Mouse (Mus musculus) T-helper 17 cell (primary cell): ENCODE measurements around the gene Cd37.

Experiments used
- in situ Hi-C, 2 experiments: fragments of 300-600 bp; cut with MboI, MseI; formaldehyde crosslinking; loops; 1 replicate in 1 of 2; 2 replicates in 1 of 2; pipeline ENCODE4 v1.15.1; 2025; ENCODE audit warnings: high pct_unique_total_duplicates in 2 of 2

Cd37 gene

DNA sequence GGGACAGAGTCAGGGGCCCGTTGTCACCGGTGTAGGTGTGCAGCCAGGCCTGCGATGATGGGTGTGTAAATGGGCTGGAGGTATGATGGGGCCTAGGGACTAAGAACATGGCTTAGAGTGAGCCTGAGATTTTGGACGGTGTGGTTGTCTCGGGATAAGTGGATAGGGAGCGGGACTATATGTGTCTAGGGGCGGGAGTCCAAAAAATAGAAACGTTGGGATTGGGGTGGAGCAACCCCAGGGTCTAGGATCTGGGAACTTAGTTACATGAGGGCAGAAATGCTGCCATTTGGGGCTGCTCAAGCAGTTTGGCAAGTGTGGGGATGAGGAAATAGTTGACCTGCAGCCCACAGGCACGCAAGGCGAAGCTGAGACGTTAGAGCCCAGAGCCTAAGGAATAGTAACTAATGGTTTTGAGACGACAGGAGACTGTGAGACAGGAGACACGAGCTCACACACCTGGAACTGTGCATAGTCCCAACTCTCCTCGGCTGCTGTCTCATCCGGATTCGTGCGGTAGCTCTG, 3.2 kb downstream of the Cd37 start:
- in situ Hi-C loops, result loop anchor here in 1 of 2 experiments (25.0 kb wide), 1 partner anchor 1448 kb away; the partner anchor contains the start of genes Klk10, Klk8 and Klk9

DNA sequence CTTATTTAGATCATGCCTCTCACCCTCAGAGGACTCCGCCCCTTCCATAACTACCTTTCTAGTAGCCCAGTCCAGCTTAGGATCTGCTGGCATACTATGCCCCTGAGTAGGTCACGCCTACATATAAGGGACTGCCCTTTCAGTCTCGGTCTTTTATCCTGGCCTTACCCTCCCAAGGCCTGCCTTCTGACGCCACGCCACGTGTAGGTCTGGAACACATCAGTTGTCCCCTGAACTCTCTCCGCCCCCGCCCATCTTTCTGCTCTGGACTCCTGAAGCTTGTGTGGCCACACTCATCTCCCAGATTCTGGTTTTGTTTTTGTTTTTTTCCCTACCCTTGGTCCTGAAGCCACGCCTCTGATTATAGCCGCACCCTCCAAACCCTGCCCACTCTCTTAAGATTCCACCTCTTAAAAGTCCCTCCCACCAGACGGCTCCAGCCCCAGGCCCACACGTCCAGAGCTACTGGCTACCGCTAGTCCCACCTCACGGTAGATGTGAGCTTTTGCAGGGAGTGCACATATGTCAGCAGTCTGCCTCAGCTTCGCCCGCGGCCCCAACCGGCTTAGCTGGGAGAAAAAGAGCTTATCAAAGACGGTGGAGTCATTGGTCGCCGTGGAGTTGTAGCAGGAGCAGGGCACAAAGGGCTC, 3.9 kb downstream of the Cd37 start:
- in situ Hi-C loops, result loop anchor here in 1 of 2 experiments (25.0 kb wide), 1 partner anchor 1448 kb away; the partner anchor contains the start of genes Klk10, Klk8 and Klk9

DNA sequence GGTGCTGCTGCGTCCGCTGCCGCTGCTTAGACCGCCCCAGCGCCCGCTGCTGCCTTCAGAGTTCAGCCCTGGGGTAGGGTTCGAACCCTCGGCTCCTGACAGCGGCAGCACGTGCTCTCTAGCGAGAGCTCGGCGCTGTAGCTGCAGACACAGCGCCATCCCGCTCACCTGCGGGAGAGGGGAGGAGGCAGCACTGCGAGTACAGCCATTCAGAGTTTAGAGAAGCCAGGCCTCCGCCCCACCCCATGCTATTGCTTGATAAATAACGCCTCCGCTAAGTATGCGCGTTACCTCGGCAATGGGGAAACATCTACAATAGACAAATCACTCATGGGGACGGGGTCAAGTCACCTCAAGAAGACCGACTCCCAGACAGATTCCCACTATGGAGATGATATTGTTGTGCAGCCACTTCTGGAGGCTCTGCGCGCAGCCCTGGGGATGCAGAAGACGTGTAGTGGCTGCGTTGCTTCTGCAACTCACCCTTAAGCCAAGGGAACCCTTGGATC, 4.5 kb downstream of the Cd37 start:
- in situ Hi-C loops, result loop anchor here in 1 of 2 experiments (25.0 kb wide), 1 partner anchor 1447 kb away; the partner anchor contains the start of genes Klk10, Klk8 and Klk9

DNA sequence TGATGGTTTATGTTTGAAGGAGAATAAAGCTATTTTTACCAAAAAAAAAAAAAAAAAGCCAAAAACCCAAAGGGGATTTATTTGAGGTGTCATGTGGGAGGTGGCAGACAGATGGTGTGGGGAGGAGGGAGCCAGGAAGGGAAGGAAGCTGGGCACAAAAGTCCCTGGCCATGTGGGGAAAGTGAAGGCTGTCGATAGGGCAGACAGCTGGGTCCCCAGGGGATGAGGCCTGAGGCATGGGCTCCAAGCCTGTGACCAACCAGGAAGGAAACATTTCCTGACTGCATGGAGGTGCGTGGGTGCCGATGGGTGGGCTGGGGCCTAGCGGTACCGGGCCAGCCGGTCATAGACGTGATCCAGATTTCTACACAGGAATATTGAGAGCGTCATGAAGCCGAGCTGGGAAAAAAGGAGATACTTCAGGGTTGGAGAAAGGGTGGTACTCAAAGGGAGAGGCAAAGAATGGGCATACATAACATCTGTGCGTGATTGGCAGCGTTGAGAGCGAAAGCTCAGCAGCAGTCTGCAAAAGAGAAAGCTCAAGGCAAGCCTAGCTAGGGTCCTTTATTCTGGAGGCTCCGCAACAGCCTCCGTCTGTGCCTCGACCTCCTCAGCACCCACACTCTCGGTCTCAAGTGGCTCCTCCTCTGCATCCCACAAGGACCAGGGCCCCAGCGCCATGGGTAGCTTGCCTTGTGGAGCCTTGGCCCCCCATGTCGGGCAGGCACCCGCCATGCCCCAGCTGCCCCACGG, 5.2 kb downstream of the Cd37 start:
- in situ Hi-C loops, result loop anchor here in 1 of 2 experiments (25.0 kb wide), 1 partner anchor 1446 kb away; the partner anchor contains the start of genes Klk10, Klk8 and Klk9

DNA sequence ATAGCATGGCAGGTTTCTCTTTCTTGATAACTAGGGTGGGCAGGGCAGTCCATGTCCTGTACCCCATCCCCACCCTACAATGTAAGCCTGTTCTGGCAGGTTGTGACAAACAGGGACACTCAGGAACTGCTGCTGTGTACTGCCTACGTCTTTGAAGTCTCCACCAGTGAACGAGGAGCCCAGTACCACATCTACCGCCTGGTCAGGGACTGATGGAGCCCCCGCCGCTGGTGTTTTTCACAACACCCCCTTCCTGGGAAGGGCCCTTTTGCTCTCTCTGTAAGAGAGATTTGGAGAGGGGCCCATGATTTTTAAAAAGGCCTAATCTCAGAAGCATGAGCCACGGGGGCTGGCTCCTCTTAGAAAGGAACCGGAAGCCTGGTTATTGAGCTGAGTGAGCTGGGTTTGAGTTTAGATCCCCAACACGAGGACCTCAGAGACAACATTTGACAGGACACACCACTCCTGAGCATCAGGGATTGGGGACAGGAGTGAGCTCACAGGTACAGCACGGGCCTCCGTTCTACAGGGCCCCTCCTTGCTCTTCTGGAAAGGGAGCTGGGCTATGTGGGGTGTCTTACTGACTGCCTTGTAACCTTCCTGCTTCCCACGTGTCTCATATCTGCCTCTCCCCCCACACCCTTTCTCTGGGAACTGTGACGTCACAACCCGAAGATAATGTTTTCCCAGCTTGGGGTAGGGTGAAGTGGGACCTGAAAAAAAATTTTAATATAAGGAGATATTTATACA, 6.0 kb downstream of the Cd37 start:
- in situ Hi-C loops, result loop anchor here in 1 of 2 experiments (25.0 kb wide), 1 partner anchor 1446 kb away; the partner anchor contains the start of genes Klk10, Klk8 and Klk9

DNA sequence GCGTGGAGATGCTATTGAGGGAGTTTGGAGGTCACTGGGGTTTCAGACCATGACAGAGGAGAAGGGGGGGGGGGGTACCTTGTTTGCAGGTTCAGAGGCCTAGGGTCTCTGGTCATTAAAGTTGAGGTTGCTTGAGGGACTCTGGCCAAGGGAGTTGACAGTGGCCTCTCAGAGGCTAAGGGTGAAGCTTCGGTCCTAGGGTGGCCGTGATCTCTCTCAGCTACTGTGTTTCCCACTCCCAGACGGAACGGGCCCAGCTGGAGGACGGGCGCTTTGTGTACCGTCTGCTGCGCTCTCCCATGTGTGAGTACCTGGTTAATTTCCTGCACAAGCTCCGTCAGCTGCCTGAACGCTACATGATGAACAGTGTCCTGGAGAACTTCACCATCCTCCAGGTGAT, 7.0 kb downstream of the Cd37 start:
- in situ Hi-C loops, result loop anchor here in 1 of 2 experiments (25.0 kb wide), 1 partner anchor 1445 kb away; the partner anchor contains the start of genes Klk10, Klk8 and Klk9

DNA sequence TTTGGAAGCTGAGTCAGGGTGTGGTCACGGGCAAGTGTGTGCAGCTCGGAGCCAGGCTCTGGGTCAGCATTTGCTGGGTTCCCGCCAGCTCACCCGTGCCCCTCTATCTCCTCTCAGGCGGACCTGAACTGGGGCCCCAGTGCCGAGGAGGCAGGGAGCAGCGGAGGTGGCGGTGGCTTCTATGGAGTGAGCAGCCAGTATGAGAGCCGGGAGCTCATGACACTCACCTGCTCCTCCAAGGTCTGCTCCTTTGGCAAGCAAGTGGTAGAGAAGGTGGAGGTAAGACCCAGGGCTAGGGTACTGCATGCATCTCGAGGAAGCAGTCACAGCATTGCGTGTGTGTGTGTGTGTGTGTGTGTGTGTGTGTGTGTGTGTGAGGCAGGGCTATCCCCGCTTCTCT, 7.7 kb downstream of the Cd37 start:
- in situ Hi-C loops, result loop anchor here in 1 of 2 experiments (25.0 kb wide), 1 partner anchor 1444 kb away; the partner anchor contains the start of genes Klk10, Klk8 and Klk9

DNA sequence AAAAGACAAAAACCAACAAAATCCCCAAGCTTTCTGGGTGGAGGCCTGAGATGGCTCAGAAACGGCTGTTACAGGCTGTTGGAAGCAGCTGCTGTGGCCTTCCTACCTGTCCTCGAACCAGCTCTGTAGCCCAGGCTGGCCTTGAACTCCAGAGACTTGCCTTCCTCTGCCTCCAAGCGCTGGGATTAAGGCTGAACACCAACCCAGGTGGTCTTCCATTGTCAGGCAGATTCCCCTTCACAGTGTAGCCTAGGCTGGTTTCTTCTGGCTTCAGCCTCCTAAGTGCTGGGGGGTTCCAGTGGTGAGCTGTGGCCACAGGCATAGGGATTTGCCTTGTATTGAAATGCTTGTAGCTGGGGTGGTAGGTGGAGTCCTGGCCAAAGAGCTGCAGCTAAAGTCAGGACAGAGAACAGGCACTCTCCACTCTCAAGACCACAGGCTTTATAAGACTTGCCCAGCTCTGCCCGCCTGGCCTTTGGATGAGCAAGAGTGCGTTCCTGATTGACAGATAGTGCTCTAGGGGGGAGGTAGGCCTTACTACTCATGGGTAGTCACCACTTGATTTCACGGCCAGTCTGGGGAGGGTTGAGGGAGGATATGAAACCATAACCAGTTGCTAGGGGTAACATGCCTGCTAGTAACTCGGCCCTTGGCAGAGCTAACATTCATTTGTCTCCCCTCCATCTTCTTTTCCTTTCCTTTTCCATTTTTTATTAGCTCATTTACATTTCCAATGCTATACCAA, 9.3 kb downstream of the Cd37 start:
- in situ Hi-C loops, result loop anchor here in 1 of 2 experiments (25.0 kb wide), 1 partner anchor 1442 kb away; the partner anchor contains the start of genes Klk10, Klk8 and Klk9

DNA sequence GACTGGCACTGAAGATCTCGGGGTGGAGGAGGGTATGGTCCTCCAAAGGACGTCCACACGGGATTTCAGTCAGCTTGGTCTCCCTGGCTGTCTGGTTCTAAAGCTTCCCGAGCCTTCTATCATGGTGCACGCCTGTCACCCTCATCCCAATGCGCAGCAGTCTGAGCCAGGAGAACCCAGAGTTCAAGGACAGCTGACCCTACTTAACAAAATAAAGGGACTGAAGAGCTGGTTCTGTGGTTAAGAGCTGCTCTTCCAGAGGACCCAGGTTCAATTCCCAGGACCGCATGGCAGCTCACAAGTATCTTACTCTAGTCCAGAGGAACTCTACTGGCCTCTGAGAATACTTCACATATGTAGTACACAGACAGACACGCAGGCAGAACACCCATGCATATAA, 9.9 kb downstream of the Cd37 start:
- in situ Hi-C loops, result loop anchor here in 1 of 2 experiments (25.0 kb wide), 1 partner anchor 1442 kb away; the partner anchor contains the start of genes Klk10, Klk8 and Klk9

DNA sequence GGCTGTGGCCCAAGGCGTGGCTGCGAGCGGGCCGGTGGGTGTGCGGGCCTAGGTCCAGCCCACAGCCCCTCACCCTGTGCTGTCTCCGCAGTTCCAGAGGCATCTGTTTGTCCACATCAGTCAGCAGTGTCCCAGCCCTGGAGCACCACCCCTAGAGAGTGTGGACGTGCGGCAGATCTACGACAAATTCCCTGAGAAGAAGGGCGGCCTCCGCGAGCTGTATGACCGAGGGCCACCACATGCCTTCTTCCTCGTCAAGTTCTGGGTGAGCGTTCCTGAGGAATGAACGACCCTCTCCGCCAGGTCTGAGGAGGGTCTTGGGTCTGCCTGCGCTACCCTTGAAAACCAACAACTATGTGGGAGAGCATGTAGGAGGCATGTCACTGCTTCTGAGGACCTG, 10.4 kb downstream of the Cd37 start:
- in situ Hi-C loops, result loop anchor here in 1 of 2 experiments (25.0 kb wide), 1 partner anchor 1441 kb away; the partner anchor contains the start of genes Klk10, Klk8 and Klk9

DNA sequence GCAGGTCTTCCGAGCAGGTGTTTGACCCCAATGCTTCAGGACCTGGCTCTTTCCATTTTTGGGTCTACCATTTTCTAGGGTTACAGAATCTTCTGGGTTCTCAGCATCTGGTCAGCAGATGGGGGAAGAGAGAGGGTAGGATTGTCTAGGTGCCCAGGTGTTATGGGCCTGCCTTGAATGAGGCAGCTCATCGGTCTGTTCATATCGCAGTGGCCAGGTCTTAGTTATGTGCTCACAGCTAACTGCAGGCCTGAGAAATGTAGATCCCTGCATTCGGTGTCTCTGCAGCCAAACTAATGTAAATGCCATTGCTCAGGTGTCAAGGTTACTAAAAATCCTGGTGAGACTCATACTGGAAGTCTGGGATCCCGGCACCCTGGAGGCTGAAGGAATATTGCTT, 12.5 kb downstream of the Cd37 start:
- in situ Hi-C loops, result loop anchor here in 1 of 2 experiments (25.0 kb wide), 1 partner anchor 1439 kb away; the partner anchor contains the start of genes Klk10, Klk8 and Klk9

DNA sequence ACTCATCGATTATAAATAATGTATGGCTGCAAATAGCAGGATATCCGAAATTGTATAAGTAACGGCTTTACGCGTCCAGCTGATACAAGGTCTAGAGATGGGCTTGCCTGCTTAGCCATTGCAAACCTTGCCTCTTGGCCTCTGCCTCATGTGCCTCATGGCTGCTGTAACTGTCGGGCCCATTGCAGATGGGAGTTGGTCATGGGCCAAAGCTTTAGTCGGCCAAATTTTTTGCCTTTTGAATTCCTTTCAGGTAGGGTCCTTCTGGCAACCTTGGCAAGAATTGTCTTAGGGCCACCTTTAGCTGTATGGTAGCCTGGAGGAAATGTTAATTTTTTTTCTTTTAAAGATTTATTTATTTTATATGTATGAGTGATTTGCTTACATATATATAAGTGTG, 14.1 kb downstream of the Cd37 start:
- in situ Hi-C loops, result loop anchor here in 1 of 2 experiments (25.0 kb wide), 1 partner anchor 1438 kb away; the partner anchor contains the start of genes Klk10, Klk8 and Klk9

DNA sequence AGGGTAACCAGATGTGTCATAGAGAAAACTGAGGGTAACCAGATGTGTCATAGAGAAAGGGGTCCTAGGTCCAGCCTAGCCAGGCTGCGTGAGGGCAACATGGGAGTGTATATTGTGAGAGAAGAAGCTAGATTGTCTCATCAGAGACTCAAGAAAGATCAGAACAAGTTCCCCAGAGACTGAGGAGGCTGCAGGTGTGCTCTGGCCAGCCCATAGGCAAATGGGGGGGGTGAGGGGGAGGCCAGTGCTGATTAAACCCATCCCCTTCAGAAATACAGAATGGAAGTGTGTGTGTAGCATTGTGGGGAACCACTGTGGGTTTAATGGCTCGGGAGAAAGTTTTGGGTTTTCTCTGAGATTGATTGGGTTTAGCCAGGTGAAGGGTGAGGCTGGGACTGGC, 17.2 kb downstream of the Cd37 start:
- in situ Hi-C loops, result no loop called here

DNA sequence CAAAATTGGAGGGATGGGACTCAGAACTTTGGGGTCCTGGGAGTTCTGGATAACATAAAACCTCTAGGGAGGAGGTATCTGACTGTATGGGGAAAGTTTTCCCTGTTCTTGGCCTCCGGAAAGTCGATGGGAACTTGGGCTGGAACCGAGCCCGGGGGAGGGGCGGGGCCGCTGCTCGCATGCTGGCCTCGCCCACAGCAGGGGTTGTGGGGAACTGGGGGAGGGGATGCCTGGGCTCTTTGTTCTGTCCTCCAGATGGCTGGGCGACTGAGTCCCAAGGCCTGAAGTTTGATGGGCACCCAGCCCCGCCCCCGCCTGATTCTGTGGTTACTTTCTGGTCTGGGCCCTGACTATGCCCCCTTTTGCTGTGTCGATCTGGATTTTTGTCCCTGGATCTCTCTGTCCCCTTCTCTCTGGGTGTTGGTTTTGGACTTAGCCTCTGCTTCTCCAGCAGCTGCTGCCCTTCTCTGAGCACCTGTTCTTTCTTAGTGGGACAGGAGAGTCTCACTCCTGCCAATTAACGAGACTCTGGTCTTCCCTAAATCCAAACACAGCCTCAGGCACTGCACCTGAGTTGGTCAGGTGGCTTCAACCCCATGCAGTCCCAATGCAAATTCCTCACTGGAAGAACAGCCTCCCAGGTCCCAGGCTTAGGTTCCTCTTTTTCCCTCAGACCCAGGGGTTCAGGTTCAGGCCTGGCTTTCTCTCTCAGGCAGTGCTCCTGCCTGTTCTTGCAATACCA, 22.3 kb downstream of the Cd37 start:
- in situ Hi-C loops, result no loop called here

DNA sequence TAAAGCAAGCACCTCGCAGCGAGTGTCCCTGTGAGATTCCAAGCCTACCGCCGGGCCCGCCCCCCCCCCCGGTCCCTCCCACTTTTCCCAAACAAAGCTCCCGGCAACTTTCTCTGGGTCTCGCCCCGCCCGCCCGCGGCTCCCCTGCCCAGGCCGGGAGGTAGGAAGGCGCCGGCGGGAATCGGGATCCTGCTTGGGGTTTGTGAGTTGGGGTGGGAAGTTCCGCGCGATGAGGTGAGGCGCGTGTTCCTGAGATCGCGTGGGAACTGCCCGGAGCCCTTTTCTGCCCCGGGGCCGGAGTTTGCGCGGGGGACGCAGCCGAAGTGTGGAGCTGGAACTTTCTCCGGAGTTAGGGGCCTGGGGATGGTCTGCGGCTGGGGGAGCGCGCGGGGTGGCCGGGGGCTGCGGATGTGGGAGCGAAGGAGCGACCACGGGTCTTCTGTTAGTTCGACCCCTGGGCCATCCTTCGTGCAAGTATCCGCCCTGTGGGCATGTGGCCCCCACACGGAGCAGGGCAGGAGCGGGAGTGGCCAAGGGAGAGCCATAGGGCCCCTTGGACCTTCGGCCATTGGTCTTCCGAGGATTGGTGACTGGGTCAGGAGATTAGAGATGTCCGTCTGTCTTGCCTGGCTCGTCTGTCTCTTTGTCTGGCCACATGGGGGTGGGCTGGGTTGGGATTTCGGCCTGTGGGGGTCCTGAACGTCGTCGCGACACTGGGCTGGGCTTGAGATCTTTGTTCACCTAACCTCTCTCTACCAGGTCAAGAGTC, 23.1 kb downstream of the Cd37 start, which contains the start of gene Tead2:
Gene Tead2, plus strand, starts transcription at position 81 of the 769 bp plus-strand sequence.
- in situ Hi-C loops, result no loop called here

DNA sequence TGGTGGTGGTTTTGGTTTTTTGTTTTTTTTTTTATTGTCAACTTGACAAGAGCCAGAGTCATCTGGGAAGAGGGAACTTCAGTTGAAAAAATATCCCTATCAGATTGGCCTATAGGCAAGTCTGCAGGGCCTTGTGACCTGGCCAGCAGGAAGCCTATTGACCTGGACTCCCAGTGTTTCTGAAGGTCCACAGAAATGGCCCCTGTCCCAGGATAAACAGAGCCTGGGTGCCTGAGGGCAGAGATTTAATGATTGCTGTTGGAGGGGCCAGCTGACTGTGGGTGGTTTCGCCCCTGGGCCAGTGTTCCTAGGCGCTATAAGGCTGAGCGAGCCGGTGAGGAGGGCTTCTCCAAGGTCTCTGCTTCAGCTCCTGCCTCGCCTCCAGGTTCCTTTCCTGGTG, 25.2 kb downstream of the Cd37 start:
- in situ Hi-C loops, result no loop called here

DNA sequence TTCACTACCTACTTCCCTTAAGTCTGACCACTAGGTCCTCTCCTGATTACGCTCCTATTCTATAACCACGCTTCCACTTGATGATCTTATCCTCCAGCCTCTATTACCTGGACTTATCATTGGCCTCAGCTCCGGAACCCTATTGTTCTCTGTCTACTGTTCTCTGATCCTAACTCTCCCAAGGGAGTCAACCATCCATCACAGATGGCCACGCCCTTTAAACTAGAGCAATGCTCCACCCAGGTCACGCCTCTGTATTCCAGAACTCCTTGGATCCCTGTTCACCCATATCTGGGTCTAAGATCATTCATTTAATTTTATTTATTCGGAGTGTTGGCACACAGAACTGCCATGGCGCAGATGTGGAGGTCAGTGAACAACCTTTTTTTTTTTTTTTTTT, 26.6 kb downstream of the Cd37 start:
- in situ Hi-C loops, result no loop called here

DNA sequence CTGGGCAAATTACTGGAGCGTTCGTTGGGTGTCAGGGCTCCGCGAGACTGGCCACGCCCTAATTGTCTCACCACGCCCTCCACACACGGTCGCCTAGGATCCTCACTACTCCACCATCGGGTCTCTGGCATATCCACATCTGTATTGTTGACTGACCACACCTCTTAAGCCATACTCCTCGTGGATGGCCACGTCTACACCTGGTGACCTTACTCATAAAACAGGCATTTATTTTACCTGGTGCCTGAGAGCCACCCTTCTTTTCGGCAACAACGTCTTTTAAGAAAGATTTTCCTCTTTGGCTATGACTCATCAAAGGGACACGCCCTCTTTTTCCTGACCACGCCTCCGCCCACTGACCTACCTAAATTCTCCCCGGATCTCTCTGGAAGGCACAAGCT, 27.1 kb downstream of the Cd37 start, which contains the start of gene Dkkl1:
Gene Dkkl1, minus strand, starts transcription at position 297 of the 401 bp plus-strand sequence.
- in situ Hi-C loops, result no loop called here
